Mouse (Mus musculus) spleen, adult 2 months (tissue): ENCODE data around the gene Itpripl2. TPM values are rescaled to one million over a fixed set of nuclear protein-coding genes. Genes with fewer than 3 reads are reported as not detected.

Experiments used
- DNase-seq, 2 experiments: peaks; one replicate each; pipeline versions ENCODE4 v3.0.0 to v3.0.0-alpha.2; 2012 to 2021; ENCODE audit warnings: low spot score in 2 of 2, low read depth in 1 of 2
- H3K27ac ChIP-seq: fragments of 200-500 bp; 2 replicates; pipeline ENCODE4 v1.5.1; 2012; ENCODE audit warnings: low read length, inconsistent platforms; ENCODE audit not compliant: insufficient read depth
- H3K27me3 ChIP-seq: fragments of 200-500 bp; 2 replicates; pipeline ENCODE4 v1.6.1; 2012; ENCODE audit warnings: mild to moderate bottlenecking, moderate library complexity, low read length, inconsistent platforms; ENCODE audit not compliant: control insufficient read depth, insufficient read depth
- H3K36me3 ChIP-seq: fragments of 200-500 bp; 2 replicates; pipeline ENCODE4 v1.6.1; 2012; ENCODE audit warnings: mild to moderate bottlenecking, low read length, inconsistent platforms; ENCODE audit not compliant: control insufficient read depth, insufficient read depth
- H3K4me1 ChIP-seq: fragments of 200-500 bp; 2 replicates; pipeline ENCODE4 v1.6.1; 2011; ENCODE audit warnings: inconsistent platforms; ENCODE audit not compliant: control insufficient read depth, insufficient read depth, insufficient read length
- H3K4me3 ChIP-seq: fragments of 200-500 bp; 2 replicates; pipeline ENCODE4 v1.5.1; 2011; ENCODE audit warnings: mild to moderate bottlenecking, inconsistent platforms; ENCODE audit not compliant: insufficient read depth, insufficient read length; ENCODE audit errors: extremely low read depth
- CTCF ChIP-seq: fragments of 200-500 bp; IDR thresholded peaks from 2 replicates; pipeline ENCODE4 v1.5.1; 2011; ENCODE audit warnings: mild to moderate bottlenecking, inconsistent platforms; ENCODE audit not compliant: insufficient read depth, insufficient read length, insufficient replicate concordance; ENCODE audit errors: extremely low read depth
- POLR2A ChIP-seq: fragments of 200-500 bp; IDR thresholded peaks from 2 replicates; pipeline ENCODE4 v1.6.1; 2011; ENCODE audit warnings: low read depth, low read length, inconsistent platforms
- WGBS: fragments of 180-500 bp; shearing (Covaris S2); methylation state at CpG from one replicate; pipeline ENCODE4 v1.1.7; 2018; 5-methylcytosine and 5-hydroxymethylcytosine counted together
- polyA plus RNA-seq: library from polyadenylated mRNA; depleted of rRNA; stranded (reverse); fragments of >200 nt; gene quantifications from 2 replicates; pipeline ENCODE4 v1.2.3, GENCODE M21; 2012

The Itpripl2 gene
- polyA plus RNA-seq, 1 experiment = 7.6 TPM

DNA sequence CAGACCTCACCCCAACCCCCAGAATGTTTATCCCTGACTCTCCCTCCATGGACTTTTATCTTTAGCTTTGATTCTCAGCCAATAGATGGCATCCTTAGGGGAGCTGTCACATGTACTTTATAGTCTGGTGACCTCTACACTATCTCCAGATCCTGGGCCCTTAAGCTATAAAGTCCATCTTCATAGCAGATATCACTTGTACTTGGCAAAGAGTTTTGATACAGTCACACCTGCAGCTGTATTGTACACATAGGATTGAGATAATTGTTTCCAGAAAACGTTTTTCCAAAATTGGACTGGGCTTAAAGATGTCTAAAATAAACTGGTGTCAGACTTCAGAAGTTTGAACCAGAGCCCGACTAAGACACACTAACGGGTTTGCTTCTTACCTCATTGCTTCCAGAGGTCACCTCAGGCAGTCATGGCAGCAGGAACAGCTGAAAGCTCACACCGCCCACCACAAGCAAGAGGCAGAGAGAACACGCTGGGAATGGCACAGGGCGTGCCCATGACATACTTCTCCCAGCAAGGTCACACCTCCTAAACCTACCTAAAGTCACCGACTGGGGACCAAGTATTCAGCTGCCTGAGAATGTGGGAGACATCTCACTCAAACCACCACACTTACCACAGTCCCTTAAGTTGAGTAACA lies 8.1 kb upstream of the Itpripl2 start:
- Histone ChIP-seq H3K27me3 (no peaks in the 10 kb centered on the region), H3K4me1 (no peaks in the 10 kb centered on the region), H3K4me3 (no peak overlapping the region), H3K27ac (no peak overlapping the region), H3K36me3 (no peaks in the 10 kb centered on the region)
- TF ChIP-seq CTCF (no peak), POLR2A (no peak)
- no peak for DNase-seq
- 77% methylated on average over 7 of the region's 7 CpGs for WGBS

DNA sequence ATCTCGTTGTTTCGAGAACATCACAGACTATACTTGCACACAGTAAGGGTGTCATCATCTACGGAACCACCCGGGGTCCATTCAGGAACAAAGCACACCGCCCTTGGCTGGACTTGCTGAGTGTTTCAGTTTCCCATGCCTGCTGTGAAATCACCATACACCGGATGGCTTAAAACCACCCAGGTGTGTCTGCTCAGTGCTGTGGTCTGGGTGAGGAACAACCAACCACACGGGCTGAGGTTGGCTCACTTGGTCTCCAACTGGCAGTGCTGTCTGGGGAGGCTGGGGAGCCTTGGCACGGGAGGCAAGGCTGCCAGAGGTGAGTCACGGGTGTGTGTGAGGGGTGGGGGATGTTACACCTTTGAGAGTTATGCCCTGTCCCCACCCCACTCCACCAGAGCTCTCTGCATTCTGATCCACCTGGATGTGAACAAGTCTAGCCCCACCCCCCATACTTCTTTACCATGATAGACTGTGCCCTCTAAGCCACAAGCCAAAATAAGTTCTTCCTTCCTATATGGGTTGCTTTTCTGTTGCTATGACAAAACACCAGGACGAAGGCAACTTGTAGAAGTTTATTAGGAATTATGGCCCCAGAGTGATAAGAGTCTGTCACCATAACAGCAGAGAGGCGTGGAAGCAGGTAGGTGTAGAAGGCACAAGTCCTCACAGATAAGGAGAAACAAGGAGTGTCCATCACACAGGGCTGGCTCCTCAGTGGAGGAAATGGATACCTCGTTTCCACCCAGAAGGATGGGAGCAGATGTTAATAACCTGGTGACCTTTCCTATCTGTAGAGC lies 7.4 kb upstream of the Itpripl2 start:
- 60% methylated on average over 12 of the region's 12 CpGs for WGBS
- Histone ChIP-seq H3K4me1 (no peaks in the 10 kb centered on the region), H3K36me3 (no peaks in the 10 kb centered on the region), H3K4me3 (no peak overlapping the region), H3K27ac (no peak overlapping the region), H3K27me3 (no peaks in the 10 kb centered on the region)
- no peak for DNase-seq
- TF ChIP-seq POLR2A (no peak), CTCF (no peak)

DNA sequence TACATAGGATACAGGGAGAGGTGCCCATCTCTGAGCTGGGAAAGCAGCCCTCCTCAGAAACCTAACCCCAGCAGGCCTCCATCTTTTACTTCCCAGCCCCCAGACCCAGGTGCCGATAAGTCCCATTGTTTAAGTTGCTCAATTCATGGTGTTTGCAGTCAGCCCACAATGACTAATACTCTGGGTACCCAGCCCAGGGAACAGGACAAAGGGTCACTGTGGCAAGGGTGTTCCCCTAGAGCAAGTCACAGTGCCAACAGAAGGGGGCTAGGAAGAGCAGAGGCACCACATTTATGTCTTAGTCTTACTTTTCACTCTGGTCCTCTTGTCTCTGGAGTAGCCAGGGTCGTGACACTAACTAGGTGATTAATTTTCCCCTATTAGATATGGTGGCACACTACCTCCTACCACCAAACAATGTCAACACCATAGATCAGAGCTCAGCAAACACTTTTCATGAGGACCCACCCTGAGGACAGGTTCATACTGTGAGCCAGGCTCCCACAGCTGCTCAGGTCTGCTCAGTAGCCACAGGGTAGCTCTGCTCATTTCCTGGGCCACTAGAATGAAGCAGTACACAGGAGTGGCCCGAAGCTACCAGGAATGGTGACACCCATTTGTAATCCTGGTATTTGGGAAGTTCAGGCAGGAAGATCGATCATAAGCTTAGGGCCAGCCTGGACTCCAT lies 3.3 kb upstream of the Itpripl2 start:
- DNase-seq = no peak
- no peak for TF ChIP-seq CTCF
- no peak for TF ChIP-seq POLR2A
- 85% methylated on average over 4 of the region's 4 CpGs for WGBS

DNA sequence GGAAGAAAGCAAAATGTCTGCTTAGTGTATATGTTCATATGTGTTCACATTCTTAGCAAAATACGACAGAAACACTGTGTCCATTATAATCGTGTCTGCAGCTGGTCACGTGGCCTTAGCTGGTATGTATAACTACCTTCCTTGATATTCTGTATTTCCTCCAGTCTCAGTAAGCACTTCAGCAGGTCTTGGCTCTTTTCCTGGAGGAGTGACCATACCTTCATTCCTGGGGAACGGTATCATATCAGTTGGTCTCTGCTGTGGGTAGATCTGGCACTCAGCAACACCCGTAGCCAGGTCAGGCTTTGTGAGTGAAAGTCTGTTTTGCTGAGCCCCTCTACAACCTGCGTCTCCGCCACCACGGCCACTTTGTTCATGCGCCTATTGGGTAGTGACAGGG lies 2.1 kb upstream of the Itpripl2 start:
- Histone ChIP-seq H3K36me3 (no peaks in the 10 kb centered on the region), H3K4me1 (peaks cover 16% of the 10 kb centered on the region), H3K27me3 (peaks cover 7% of the 10 kb centered on the region; the same call in 1 of the 2 replicates), H3K4me3 (no peak overlapping the region), H3K27ac (no peak overlapping the region)
- DNase-seq = no peak
- no peak for TF ChIP-seq CTCF
- TF ChIP-seq POLR2A = no peak
- 91% methylated on average over 9 of the region's 9 CpGs for WGBS

More for the DNA sequence above, 3.3 kb upstream of the Itpripl2 start:
- Histone ChIP-seq H3K4me3 (no peak overlapping the region), H3K27ac (no peak overlapping the region), H3K36me3 (no peaks in the 10 kb centered on the region), H3K4me1 (peaks cover 14% of the 10 kb centered on the region), H3K27me3 (peaks cover 7% of the 10 kb centered on the region; the same call in 1 of the 2 replicates)

DNA sequence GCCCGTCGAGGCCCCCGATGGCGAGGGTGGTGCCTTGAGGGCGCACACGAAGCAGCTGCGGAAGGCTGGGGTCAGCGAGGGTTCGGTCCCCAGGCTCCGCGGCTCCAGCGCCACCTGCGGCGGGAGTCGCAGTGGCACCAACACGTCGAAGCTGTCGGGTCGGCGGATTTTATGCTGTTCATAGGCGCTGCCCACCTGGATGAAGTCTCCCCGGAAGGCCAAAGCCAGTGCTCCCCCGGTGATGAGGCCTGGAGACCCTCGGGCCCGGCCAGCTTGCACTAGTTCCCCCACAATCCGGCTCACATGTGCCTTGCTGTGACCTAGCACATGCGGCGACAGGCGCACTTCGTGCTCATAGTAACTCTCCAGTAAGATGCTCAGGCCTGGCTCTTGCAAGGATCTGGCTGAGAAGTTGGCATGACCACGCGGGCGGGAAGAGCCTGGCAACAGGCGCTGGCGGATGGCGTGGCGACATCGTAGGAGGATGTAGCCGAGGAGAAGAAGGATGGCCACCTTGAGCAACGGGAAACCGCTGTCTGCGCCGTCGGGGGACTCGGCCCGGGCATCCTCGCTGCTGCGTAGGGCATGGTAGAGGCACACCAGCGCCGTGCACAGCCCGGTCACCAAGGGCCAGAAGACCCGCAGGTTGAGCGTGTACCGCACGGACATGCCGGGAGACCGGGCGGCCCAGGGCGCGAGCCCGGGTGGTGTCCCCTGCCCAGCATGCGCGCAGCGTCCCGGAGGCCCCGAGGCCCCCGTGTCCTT lies 927 bp downstream of the Itpripl2 start:
- TF ChIP-seq CTCF (no peak), POLR2A (no peak)
- Histone ChIP-seq H3K27me3 (peaks cover 7% of the 10 kb centered on the region; the same call in 1 of the 2 replicates), H3K4me1 (peaks cover 16% of the 10 kb centered on the region), H3K27ac (peak overlapping the region; percentile 80), H3K36me3 (no peaks in the 10 kb centered on the region), H3K4me3 (peak overlapping the region; percentile 64)
- DNase-seq = no peak
- WGBS = 43% methylated on average over 67 of the region's 67 CpGs

DNA sequence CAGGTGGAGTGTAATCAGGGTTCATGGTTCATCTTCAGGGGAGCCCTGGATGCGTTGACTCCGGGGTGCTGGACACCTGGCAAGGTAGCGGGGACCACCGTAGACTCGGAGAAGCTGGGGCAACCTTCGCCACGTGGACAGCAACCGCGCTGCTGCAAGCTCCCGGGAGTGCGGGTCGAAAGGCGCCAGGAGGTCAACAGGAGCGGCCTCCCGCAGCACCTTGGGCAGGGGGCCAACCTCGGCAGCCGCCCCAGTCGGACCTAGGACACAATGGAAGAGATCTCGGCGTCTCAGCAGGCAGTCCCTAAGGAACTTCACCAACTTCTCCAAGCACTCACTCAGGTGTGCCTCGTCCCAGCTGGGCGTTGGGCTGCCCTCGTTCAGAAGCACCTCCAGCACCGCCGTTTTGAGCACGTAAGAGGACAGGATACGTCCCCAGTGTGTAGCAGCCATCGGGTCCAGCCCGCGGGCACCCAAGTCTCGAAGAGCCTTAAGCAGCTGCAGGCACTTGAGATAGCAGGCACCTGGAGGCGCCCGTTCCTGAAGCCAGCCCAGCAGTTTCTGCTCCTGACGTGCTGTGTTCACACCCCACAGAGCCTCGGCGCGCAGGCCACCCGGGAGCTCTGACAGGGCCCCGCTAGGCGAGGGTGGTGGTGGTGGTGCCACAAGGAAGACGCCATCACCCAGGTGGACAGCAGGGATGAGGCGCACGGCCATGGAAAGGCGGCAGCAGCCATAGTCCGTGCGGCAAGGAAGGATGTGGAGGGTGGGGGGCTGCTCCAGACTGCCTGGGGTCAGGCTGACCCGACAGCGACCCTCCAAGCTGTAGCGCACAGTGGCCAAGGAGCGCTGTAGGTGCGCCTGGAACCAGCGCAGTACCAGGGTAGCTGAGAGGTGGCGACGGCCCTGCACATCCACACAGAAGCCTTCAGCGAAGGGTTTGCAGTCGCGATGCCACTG lies 1.8 kb downstream of the Itpripl2 start:
- DNase-seq = peak in 1 of 2 experiments; percentile 4
- H3K4me1 ChIP-seq = peaks cover 16% of the 10 kb centered on the region
- no peak overlapping the region for H3K4me3 ChIP-seq
- no peak for TF ChIP-seq CTCF
- no peak for TF ChIP-seq POLR2A
- H3K27me3 ChIP-seq = peaks cover 7% of the 10 kb centered on the region; the same call in 1 of the 2 replicates
- H3K27ac ChIP-seq = 0 out of 2 replicates have a peak overlapping the region, but pooled peaks have one; percentile 9
- no peaks in the 10 kb centered on the region for H3K36me3 ChIP-seq
- 92% methylated on average over 57 of the region's 57 CpGs for WGBS
